Mouse (Mus musculus): Measurements from ENCODE around the gene Nploc4. TPM values are rescaled to one million over a fixed set of nuclear protein-coding genes. Genes with fewer than 3 reads are reported as not detected.
"Not testable (repeated sequence)": the region's sequence is repeated elsewhere in the genome, so short reads cannot be mapped to it uniquely, and the experiment has no call there.

The Nploc4 gene
- polyA plus RNA-seq, 1 experiment from 2014 or later, result 37.4 TPM

DNA sequence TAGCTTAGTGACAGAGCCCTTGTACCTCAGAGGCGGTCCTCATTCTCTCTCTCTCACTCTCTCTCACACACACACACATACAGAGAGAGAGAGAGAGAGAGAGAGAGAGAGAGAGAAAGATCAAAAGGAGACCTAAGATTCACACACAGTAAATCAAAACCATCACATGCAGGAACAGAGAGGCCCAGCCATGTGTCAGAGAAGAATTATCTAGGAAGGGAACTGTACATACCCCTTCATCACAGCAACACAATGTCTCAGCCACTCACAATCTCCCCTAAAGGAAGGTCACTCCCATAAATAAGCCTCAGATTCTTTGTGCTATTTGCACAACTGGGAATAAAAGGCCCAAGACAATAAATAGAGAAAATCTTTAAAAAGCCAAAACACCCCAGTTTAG is 18.9 kb downstream of the Nploc4 start:
- no peak overlapping the region for H3K9ac ChIP-seq
- 92% methylated on average over 1 of the region's 1 CpGs for WGBS
- H3K27me3 ChIP-seq (ENCODE audit: control insufficient read depth, insufficient read depth, low read length), result no peaks in the 10 kb centered on the region
- no peak overlapping the region for H3K4me2 ChIP-seq (replicated peaks)
- H3K4me3 ChIP-seq (replicated peaks; ENCODE audit: low read length), result no peak overlapping the region
- ATAC-seq (ENCODE audit: low FRiP score) (no peak), DNase-seq (ENCODE audit: low spot score) (no peak)
- peaks cover 88% of the 10 kb centered on the region for H3K36me3 ChIP-seq (replicated peaks; ENCODE audit: control insufficient read depth, insufficient read depth)
- no peaks in the 10 kb centered on the region for H3K4me1 ChIP-seq (replicated peaks; ENCODE audit: control insufficient read depth, insufficient read depth, low read length)
- no peak overlapping the region for H3K27ac ChIP-seq
- H3K9me3 ChIP-seq (ENCODE audit: control insufficient read depth, low read length), result no peaks in the 10 kb centered on the region

DNA sequence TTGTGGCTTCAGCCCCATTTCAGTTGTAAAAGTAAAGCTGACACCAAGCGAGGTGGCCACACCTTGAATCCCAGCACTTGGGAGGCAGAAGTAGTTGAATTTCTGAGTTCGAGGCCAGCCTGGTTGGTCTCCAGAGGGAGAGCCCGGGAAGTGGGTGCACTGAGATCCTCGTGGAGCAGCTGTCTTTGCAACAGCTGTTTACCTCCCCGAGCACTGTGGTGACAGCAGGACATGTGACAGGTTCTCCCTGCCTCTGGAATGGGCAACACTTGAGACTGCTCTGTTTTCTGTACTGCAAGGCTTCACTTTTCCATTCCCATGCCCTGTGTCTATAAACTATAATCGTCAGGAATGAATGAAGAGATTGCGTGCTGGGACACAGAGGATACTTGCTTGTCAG is 19.7 kb downstream of the Nploc4 start:
- no peak for DNase-seq (ENCODE audit: low spot score)
- Histone ChIP-seq H3K36me3 (replicated peaks; ENCODE audit: control insufficient read depth, insufficient read depth) (peaks cover 94% of the 10 kb centered on the region), H3K27ac (no peak overlapping the region), H3K4me2 (replicated peaks) (no peak overlapping the region), H3K27me3 (ENCODE audit: control insufficient read depth, insufficient read depth, low read length) (no peaks in the 10 kb centered on the region), H3K4me1 (replicated peaks; ENCODE audit: control insufficient read depth, insufficient read depth, low read length) (no peaks in the 10 kb centered on the region), H3K9ac (no peak overlapping the region), H3K4me3 (replicated peaks; ENCODE audit: low read length) (no peak overlapping the region), H3K9me3 (ENCODE audit: control insufficient read depth, low read length) (no peaks in the 10 kb centered on the region)
- 92% methylated on average over 7 of the region's 7 CpGs for WGBS
- ATAC-seq (ENCODE audit: low FRiP score), result no peak

DNA sequence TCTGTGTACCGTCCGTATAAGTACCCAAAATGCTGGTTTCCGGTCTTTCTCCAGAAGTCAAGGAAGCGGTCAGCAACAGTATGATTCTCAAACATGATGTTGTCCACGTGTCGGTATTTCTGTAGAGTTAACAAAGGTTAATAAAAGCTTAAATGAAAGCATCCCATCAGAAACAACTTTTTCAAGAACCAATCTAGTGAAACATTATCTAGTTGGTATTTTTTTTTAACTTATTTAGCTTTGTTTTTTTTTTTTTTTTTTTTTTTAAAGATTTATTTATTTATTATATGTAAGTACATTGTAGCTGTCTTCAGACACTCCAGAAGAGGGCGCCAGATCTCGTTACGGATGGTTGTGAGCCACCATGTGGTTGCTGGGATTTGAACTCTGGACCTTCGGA is 23.9 kb downstream of the Nploc4 start:
- H3K36me3 ChIP-seq (replicated peaks; ENCODE audit: control insufficient read depth, insufficient read depth), result peaks cover 94% of the 10 kb centered on the region
- H3K27me3 ChIP-seq (ENCODE audit: control insufficient read depth, insufficient read depth, low read length); H3K4me3 ChIP-seq (replicated peaks; ENCODE audit: low read length); H3K9me3 ChIP-seq (ENCODE audit: control insufficient read depth, low read length); DNase-seq (ENCODE audit: low spot score); H3K27ac ChIP-seq; H3K9ac ChIP-seq; H3K4me2 ChIP-seq (replicated peaks); H3K4me1 ChIP-seq (replicated peaks; ENCODE audit: control insufficient read depth, insufficient read depth, low read length); ATAC-seq (ENCODE audit: low FRiP score): not testable (repeated sequence)
- WGBS, result 97% methylated on average over 7 of the region's 10 CpGs

DNA sequence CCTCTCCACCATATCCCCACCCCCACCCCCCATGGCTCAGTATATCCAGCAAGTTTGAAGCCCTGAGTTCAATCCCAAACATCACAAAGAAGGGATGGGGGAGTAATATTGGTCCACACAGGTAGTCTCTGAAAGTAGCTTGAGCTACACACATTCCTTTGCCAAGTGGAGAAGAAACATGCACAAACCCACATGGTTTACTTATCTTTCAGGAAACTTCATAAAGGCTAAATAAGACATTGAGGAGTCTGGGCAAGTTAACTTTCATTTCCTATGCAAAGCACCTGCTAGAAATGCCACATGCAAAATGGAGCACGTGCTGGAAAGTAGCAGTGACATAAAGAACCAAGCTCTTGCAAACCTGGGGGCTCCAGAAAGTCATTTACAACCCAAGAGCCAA is 31.1 kb downstream of the Nploc4 start:
- ATAC-seq (ENCODE audit: low FRiP score), result no peak
- no peak for DNase-seq (ENCODE audit: low spot score)

DNA sequence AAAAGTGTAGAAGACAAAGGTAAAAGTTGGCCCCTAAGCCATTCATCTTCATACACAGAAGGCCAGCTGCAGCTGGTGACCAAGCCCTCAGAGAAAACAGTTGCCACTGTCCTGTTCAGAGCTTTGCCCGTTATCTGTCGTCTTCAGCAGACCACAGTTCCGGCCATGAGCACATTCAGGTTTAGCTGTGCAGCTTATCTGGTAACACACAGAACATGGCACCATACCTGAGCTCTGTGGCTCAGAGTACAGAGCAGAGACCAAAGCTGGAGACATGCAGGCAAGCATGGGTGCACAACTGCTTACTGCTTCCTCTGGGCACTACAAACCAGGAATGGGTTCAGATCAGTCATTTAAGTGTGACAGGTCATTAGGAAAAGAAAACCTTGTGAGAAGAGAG is 31.6 kb downstream of the Nploc4 start:
- H3K36me3 ChIP-seq (replicated peaks; ENCODE audit: control insufficient read depth, insufficient read depth), result peaks cover 99% of the 10 kb centered on the region

More for the DNA sequence above, 31.1 kb downstream of the Nploc4 start:
- no peak overlapping the region for H3K27ac ChIP-seq
- H3K4me1 ChIP-seq (replicated peaks; ENCODE audit: control insufficient read depth, insufficient read depth, low read length), result no peaks in the 10 kb centered on the region
- no peaks in the 10 kb centered on the region for H3K27me3 ChIP-seq (ENCODE audit: control insufficient read depth, insufficient read depth, low read length)
- peaks cover 99% of the 10 kb centered on the region for H3K36me3 ChIP-seq (replicated peaks; ENCODE audit: control insufficient read depth, insufficient read depth)
- H3K9me3 ChIP-seq (ENCODE audit: control insufficient read depth, low read length), result no peaks in the 10 kb centered on the region
- 95% methylated on average over 1 of the region's 1 CpGs for WGBS
- H3K9ac ChIP-seq, result no peak overlapping the region
- no peak overlapping the region for H3K4me2 ChIP-seq (replicated peaks)
- H3K4me3 ChIP-seq (replicated peaks; ENCODE audit: low read length), result no peak overlapping the region

DNA sequence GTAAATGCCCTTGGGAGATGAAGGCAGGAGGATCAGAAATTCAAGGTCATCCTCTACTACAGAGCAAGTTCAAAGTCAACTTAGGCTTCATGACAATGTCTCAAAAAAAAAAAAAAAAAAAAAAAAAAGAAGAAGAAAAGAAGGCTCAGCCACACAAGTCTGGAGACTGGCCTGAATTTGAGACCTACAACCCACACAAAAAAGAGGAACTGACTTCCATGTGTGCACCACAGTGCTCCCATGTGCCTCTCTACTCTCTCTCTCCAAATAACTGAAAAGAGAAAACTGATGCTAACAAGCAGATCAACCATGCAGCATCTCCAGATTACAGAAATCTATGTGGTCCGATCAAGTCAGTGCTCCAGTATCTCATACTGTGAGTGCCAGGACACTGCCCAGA is 32.7 kb downstream of the Nploc4 start:
- no peaks in the 10 kb centered on the region for H3K27me3 ChIP-seq (ENCODE audit: control insufficient read depth, insufficient read depth, low read length)
- no peak overlapping the region for H3K4me3 ChIP-seq (replicated peaks; ENCODE audit: low read length)
- no peak overlapping the region for H3K27ac ChIP-seq
- H3K9me3 ChIP-seq (ENCODE audit: control insufficient read depth, low read length), result no peaks in the 10 kb centered on the region
- H3K9ac ChIP-seq, result no peak overlapping the region
- H3K36me3 ChIP-seq (replicated peaks; ENCODE audit: control insufficient read depth, insufficient read depth), result peaks cover 99% of the 10 kb centered on the region
- ATAC-seq (ENCODE audit: low FRiP score), result no peak
- no peak overlapping the region for H3K4me2 ChIP-seq (replicated peaks)
- WGBS, result 98% methylated on average over 1 of the region's 1 CpGs
- no peaks in the 10 kb centered on the region for H3K4me1 ChIP-seq (replicated peaks; ENCODE audit: control insufficient read depth, insufficient read depth, low read length)
- DNase-seq (ENCODE audit: low spot score), result no peak

More for the DNA sequence above, 31.6 kb downstream of the Nploc4 start:
- Histone ChIP-seq H3K4me2 (replicated peaks) (no peak overlapping the region), H3K27ac (no peak overlapping the region), H3K9me3 (ENCODE audit: control insufficient read depth, low read length) (no peaks in the 10 kb centered on the region), H3K27me3 (ENCODE audit: control insufficient read depth, insufficient read depth, low read length) (no peaks in the 10 kb centered on the region), H3K4me1 (replicated peaks; ENCODE audit: control insufficient read depth, insufficient read depth, low read length) (no peaks in the 10 kb centered on the region), H3K4me3 (replicated peaks; ENCODE audit: low read length) (no peak overlapping the region), H3K9ac (no peak overlapping the region)
- 94% methylated on average over 3 of the region's 3 CpGs for WGBS
- no peak for DNase-seq (ENCODE audit: low spot score)
- no peak for ATAC-seq (ENCODE audit: low FRiP score)

DNA sequence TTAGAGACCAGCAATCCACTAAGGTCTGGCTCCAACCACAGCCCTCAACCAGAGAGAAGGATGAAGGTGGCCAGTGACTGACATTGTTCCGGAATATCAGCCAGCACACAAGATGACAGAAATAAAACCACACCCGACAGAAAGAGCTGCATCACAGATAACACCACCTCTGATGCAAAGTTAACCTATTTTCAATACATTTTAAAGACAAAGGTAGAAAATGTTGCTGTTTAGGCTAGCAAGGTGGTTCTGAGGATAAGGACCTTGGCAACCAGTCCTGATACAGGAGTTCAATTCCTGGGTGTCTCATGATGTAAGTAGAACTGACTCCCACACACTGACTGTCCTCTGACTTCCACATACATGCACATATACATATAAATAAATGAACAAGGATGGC is 38.2 kb downstream of the Nploc4 start:
- 91% methylated on average over 2 of the region's 2 CpGs for WGBS
- DNase-seq (ENCODE audit: low spot score), result no peak
- ATAC-seq (ENCODE audit: low FRiP score), result no peak
- Histone ChIP-seq H3K27ac (no peak overlapping the region), H3K4me1 (replicated peaks; ENCODE audit: control insufficient read depth, insufficient read depth, low read length) (no peaks in the 10 kb centered on the region), H3K4me2 (replicated peaks) (no peak overlapping the region), H3K4me3 (replicated peaks; ENCODE audit: low read length) (no peak overlapping the region), H3K9ac (no peak overlapping the region), H3K27me3 (ENCODE audit: control insufficient read depth, insufficient read depth, low read length) (no peaks in the 10 kb centered on the region), H3K36me3 (replicated peaks; ENCODE audit: control insufficient read depth, insufficient read depth) (peaks cover 95% of the 10 kb centered on the region), H3K9me3 (ENCODE audit: control insufficient read depth, low read length) (no peaks in the 10 kb centered on the region)

DNA sequence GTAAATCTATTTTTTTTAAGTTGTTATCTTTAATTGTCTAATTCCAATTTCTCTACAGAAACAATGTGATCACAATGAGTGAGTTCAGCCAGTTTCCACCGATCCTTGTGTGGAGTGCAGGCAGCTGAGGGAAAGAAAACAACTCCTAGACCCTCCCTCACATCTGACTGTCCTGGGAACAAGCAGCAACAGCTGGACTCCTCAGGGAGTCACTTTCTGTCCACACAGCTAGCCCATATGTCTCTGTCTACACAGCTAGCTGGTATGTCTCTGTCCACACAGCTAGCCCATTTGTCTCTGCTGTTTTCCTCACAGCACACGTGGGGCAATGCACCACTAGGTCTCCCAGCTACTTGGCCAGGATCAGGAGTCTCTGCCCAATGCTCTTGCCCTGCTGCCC is 39.9 kb downstream of the Nploc4 start:
- DNase-seq (ENCODE audit: low spot score) (no peak), ATAC-seq (ENCODE audit: low FRiP score) (no peak)
- WGBS, result 77% methylated on average over 2 of the region's 2 CpGs
- Histone ChIP-seq H3K27ac (no peak overlapping the region), H3K4me2 (replicated peaks) (no peak overlapping the region), H3K36me3 (replicated peaks; ENCODE audit: control insufficient read depth, insufficient read depth) (peaks cover 95% of the 10 kb centered on the region), H3K27me3 (ENCODE audit: control insufficient read depth, insufficient read depth, low read length) (no peaks in the 10 kb centered on the region), H3K4me1 (replicated peaks; ENCODE audit: control insufficient read depth, insufficient read depth, low read length) (no peaks in the 10 kb centered on the region), H3K9ac (no peak overlapping the region), H3K4me3 (replicated peaks; ENCODE audit: low read length) (no peak overlapping the region), H3K9me3 (ENCODE audit: control insufficient read depth, low read length) (no peaks in the 10 kb centered on the region)

DNA sequence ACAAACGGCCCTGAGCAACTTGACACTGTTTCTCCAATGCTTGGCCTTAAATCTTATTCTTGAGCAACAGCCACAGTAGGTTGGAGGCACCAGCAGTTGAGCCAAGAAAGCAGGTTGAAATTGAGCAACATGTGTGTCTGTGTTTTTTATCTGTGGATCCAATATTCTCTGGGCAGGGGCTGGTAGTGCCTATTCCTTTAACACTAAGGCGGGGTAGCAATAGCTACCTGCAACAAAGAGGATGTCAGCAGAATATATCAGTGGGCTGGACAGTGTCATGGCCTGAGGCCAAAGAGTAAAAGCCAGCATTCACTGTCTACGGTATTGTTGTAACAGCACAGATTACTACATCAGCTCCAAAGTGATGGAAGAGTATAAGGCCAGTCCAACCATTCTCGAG is 41.8 kb downstream of the Nploc4 start:
- Histone ChIP-seq H3K9me3 (ENCODE audit: control insufficient read depth, low read length) (no peaks in the 10 kb centered on the region), H3K4me3 (replicated peaks; ENCODE audit: low read length) (no peak overlapping the region), H3K36me3 (replicated peaks; ENCODE audit: control insufficient read depth, insufficient read depth) (peaks cover 83% of the 10 kb centered on the region), H3K4me1 (replicated peaks; ENCODE audit: control insufficient read depth, insufficient read depth, low read length) (no peaks in the 10 kb centered on the region), H3K27ac (no peak overlapping the region), H3K4me2 (replicated peaks) (no peak overlapping the region), H3K27me3 (ENCODE audit: control insufficient read depth, insufficient read depth, low read length) (no peaks in the 10 kb centered on the region), H3K9ac (no peak overlapping the region)
- WGBS, result 88% methylated on average over 4 of the region's 4 CpGs
- ATAC-seq (ENCODE audit: low FRiP score), result no peak
- DNase-seq (ENCODE audit: low spot score), result no peak

DNA sequence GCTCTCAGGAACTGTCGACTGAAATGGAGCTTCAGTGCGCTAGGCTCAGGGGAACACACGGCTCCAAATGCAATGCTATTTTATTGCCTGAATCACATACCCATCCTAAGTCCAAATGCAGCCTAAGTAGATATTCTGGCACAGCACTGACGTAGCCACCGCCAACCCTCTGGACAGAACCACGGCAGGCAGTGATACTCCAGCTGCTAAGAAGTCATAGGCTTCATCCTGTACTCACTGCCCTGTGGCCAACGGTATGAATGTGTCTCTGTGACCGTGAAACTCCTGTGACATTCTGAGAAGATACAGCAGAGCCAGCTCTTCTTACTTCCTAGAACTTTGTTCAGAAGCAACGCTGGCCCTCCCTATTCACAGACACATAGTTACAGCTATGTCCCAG is 48.9 kb downstream of the Nploc4 start:
- H3K9ac ChIP-seq, result no peak overlapping the region
- H3K9me3 ChIP-seq (ENCODE audit: control insufficient read depth, low read length), result no peaks in the 10 kb centered on the region
- ATAC-seq (ENCODE audit: low FRiP score), result no peak
- no peak for DNase-seq (ENCODE audit: low spot score)
- no peaks in the 10 kb centered on the region for H3K4me1 ChIP-seq (replicated peaks; ENCODE audit: control insufficient read depth, insufficient read depth, low read length)
- H3K36me3 ChIP-seq (replicated peaks; ENCODE audit: control insufficient read depth, insufficient read depth), result peaks cover 78% of the 10 kb centered on the region
- H3K27ac ChIP-seq, result no peak overlapping the region
- H3K4me2 ChIP-seq (replicated peaks), result no peak overlapping the region
- H3K27me3 ChIP-seq (ENCODE audit: control insufficient read depth, insufficient read depth, low read length), result no peaks in the 10 kb centered on the region
- WGBS, result 90% methylated on average over 9 of the region's 9 CpGs
- no peak overlapping the region for H3K4me3 ChIP-seq (replicated peaks; ENCODE audit: low read length)
